In genomic region chr9:6305847-6306246, GRCm38 (mm10) we compare ENCODE assay signal across 40 mouse cellular contexts. TPM values are rescaled to one million over a fixed set of nuclear protein-coding genes. Genes with fewer than 3 reads are reported as not detected.
DNase-seq lines count a peak whose midpoint lies in the region; ATAC-seq lines count a peak whose summit lies in the region.
"Had no signal": no experiment of that assay in that cellular context is flagged by ENCODE, and none has a peak within 500 bp of the region (broad histone marks: within the 10 kb centered on the region; RNA-seq: fewer than 3 reads in every experiment).

No protein-coding gene starts in this region.

- H3K4me3 ChIP-seq in liver, embryonic 13.5 days (replicated peaks): no peak overlapping the region
- H3K4me3 ChIP-seq: embryonic facial prominence, embryonic 13.5 days; erythroblast, embryonic 14.5 days; forebrain, embryonic 12.5 days; heart, embryonic 13.5 days; hindbrain, embryonic 10.5 days; intestine, embryonic 15.5 days; limb, embryonic 10.5 days; limb, embryonic 15.5 days; lung, embryonic 15.5 days; midbrain, embryonic 13.5 days; stomach, embryonic 15.5 days had no signal

- no peak overlapping the region for H3K4me2 ChIP-seq in liver, embryonic 13.5 days
- H3K4me2 ChIP-seq: embryonic facial prominence, embryonic 13.5 days; forebrain, embryonic 12.5 days; heart, embryonic 13.5 days; intestine, embryonic 15.5 days; limb, embryonic 15.5 days; lung, embryonic 15.5 days; midbrain, embryonic 13.5 days; stomach, embryonic 15.5 days had no signal

- peak; percentile 46 for DNase-seq in 3T3-L1 (ENCODE audit: low read depth, low spot score)
- DNase-seq in c-Kit-positive CD71-positive TER-119-negative erythroid progenitor cells, embryonic 14.5 days (ENCODE audit: low read depth): peak; percentile 9
- no peak for DNase-seq in liver, embryonic 13.5 days
- no peak for DNase-seq in T-cell, adult 2 months (ENCODE audit: low spot score)
- DNase-seq in kidney, adult 18-20 months: no peak
- DNase-seq in right cerebral cortex, adult 18-20 months: no peak
- DNase-seq: adrenal gland, adult 2 months; cerebellum, adult 11 months; cerebellum, adult 9-11 months; forebrain, postnatal 0 days; heart, postnatal 10 days; kidney, adult 9 months; kidney, postnatal 10 days; layer of hippocampus, adult 9-11 months; retina, postnatal 1 day; right cerebral cortex, postnatal 25 days; thymus, postnatal 14 days had no signal

- H3K9ac ChIP-seq in liver, embryonic 13.5 days: no peak overlapping the region
- H3K9ac ChIP-seq: embryonic facial prominence, embryonic 13.5 days; forebrain, embryonic 12.5 days; forebrain, postnatal 0 days; heart, embryonic 13.5 days; intestine, embryonic 15.5 days; limb, embryonic 15.5 days; lung, embryonic 15.5 days; midbrain, embryonic 13.5 days; stomach, embryonic 15.5 days had no signal

- WGBS in liver, embryonic 13.5 days (ENCODE audit: insufficient replicate concordance): 37% methylated on average over 3 of the region's 3 CpGs

- no peak overlapping the region for H3K27ac ChIP-seq in liver, embryonic 13.5 days
- H3K27ac ChIP-seq: embryonic facial prominence, embryonic 13.5 days; forebrain, embryonic 12.5 days; heart, embryonic 13.5 days; hindbrain, embryonic 10.5 days; hindbrain, postnatal 0 days; intestine, embryonic 15.5 days; limb, embryonic 10.5 days; limb, embryonic 15.5 days; lung, embryonic 15.5 days; midbrain, embryonic 13.5 days; stomach, embryonic 15.5 days had no signal

- H3K4me1 ChIP-seq in liver, embryonic 13.5 days (replicated peaks): 0 out of 2 replicates have a peak, but pooled peaks cover 3% of the 10 kb centered on the region
- H3K4me1 ChIP-seq: embryonic facial prominence, embryonic 13.5 days; forebrain, embryonic 12.5 days; heart, embryonic 13.5 days; hindbrain, embryonic 10.5 days; intestine, embryonic 15.5 days; limb, embryonic 10.5 days; limb, embryonic 15.5 days; lung, embryonic 15.5 days; midbrain, embryonic 13.5 days; stomach, embryonic 15.5 days had no signal

- ATAC-seq in liver, embryonic 13.5 days (ENCODE audit: low read depth): peak; percentile 78
- peak; percentile 81 for ATAC-seq in megakaryocyte progenitor cell, adult 5-6 weeks (replicated peaks; ENCODE audit: poor library complexity)
- ATAC-seq: activated CD4-positive, CD25-positive, alpha-beta regulatory T cell, adult 4 months; CD4-positive, CD25-positive, alpha-beta regulatory T cell, adult 4 months; forebrain, postnatal 0 days; hindbrain, postnatal 0 days; intestine, embryonic 15.5 days; midbrain, embryonic 13.5 days had no signal

- no peaks in the 10 kb centered on the region for H3K27me3 ChIP-seq in liver, embryonic 13.5 days
- H3K27me3 ChIP-seq: embryonic facial prominence, embryonic 13.5 days; forebrain, embryonic 12.5 days; heart, embryonic 13.5 days; intestine, embryonic 15.5 days; limb, embryonic 15.5 days; lung, embryonic 15.5 days; midbrain, embryonic 13.5 days; stomach, embryonic 15.5 days had no signal

- H3K36me3 ChIP-seq in liver, embryonic 13.5 days: no peaks in the 10 kb centered on the region
- H3K36me3 ChIP-seq: embryonic facial prominence, embryonic 13.5 days; forebrain, embryonic 12.5 days; heart, embryonic 13.5 days; hindbrain, embryonic 10.5 days; intestine, embryonic 15.5 days; limb, embryonic 10.5 days; limb, embryonic 15.5 days; lung, embryonic 15.5 days; midbrain, embryonic 13.5 days; stomach, embryonic 15.5 days had no signal

- H3K9me3 ChIP-seq in liver, embryonic 13.5 days (replicated peaks): 0 out of 2 replicates have a peak, but pooled peaks cover 3% of the 10 kb centered on the region
- H3K9me3 ChIP-seq: embryonic facial prominence, embryonic 13.5 days; forebrain, embryonic 12.5 days; heart, embryonic 13.5 days; hindbrain, embryonic 10.5 days; intestine, embryonic 15.5 days; limb, embryonic 10.5 days; limb, embryonic 15.5 days; lung, embryonic 15.5 days; midbrain, embryonic 13.5 days; stomach, embryonic 15.5 days had no signal

RNA-seq across cellular contexts. Expression of gene Ddi1, which starts 36.2 kb away (rescaled TPM):
- 0.02 TPM in 1 of 2 replicates, not detected in the other for polyA plus RNA-seq in liver, embryonic 13.5 days (2015; fragmentation: Nextera tagmentation; extraction: Ambion mirVana)
- total RNA-seq in megakaryocyte progenitor cell, adult 5-6 weeks (2015): not detected in 2 replicates
- total RNA-seq in megakaryocyte progenitor cell, adult 5-6 weeks (2017): not detected in 2 replicates
- total RNA-seq: adrenal gland, adult 2 months; adrenal gland, postnatal 4 days; forebrain, postnatal 0 days; gastrocnemius, adult 8-10 months; heart, adult 8-10 months; heart, postnatal 10 days; hindbrain, postnatal 0 days; left cerebral cortex, postnatal 10 days; megakaryocyte, adult 5-6 weeks; monocyte, adult 5-6 weeks had no signal
- polyA plus RNA-seq: activated CD4-positive, CD25-positive, alpha-beta regulatory T cell, adult 4 months; adrenal gland, adult 2 months; CD4-positive, CD25-positive, alpha-beta regulatory T cell, adult 4 months; erythroblast, embryonic 14.5 days; forebrain, embryonic 12.5 days; forebrain, postnatal 0 days; large intestine, adult 2 months; urinary bladder, adult 2 months had no signal

Comparison
In these comparisons a context has a peak if more than half of its experiments do, and no peak if none do; other contexts are left out.
1. DNase-seq: peak in 3T3-L1 (single experiment) and c-Kit-positive CD71-positive TER-119-negative erythroid progenitor cells, embryonic 14.5 days (single experiment); none in liver, embryonic 13.5 days (single experiment), T-cell, adult 2 months (single experiment), kidney, adult 18-20 months (single experiment) and right cerebral cortex, adult 18-20 months (single experiment).